Mouse (Mus musculus) embryo, embryonic 10 days (tissue): ENCODE results near the gene Scgb2b12.
"Not testable (repeated sequence)": the region's sequence is repeated elsewhere in the genome, so short reads cannot be mapped to it uniquely, and the experiment has no call there.

Source experiments
- DNase-seq: peaks from one replicate; pipeline ENCODE4 v3.0.0-alpha.2; 2015; ENCODE audit warnings: low spot score

The Scgb2b12 gene

GRCm38 (mm10) chr7:32327145-32327544 lies at the start of gene Scgb2b12:
Scgb2b12 (minus strand) TSS chr7:32327245.
- not testable (repeated sequence) for DNase-seq

GRCm38 (mm10) chr7:32333882-32334281 lies 6.8 kb upstream of the Scgb2b12 start, which contains the start of gene Scgb1b12:
Scgb1b12 (plus strand) TSS chr7:32334182.
- DNase-seq = not testable (repeated sequence)
